Mouse (Mus musculus): Measurements from ENCODE around the gene Tnfrsf9.

Tnfrsf9 gene

GRCm38 (mm10) chr4:150968956-150969355 is 54.6 kb downstream of the Tnfrsf9 start:
- in situ Hi-C loops (cut with MboI; ENCODE audit: unreplicated experiment in 2 of 2): loop anchor here (5.0 to 10.0 kb wide), 5 partner anchors 64 to 883 kb away; no protein-coding TSS in a partner anchor

GRCm38 (mm10) chr4:150973264-150973663 is 58.9 kb downstream of the Tnfrsf9 start:
- in situ Hi-C loops (cut with MboI; ENCODE audit: unreplicated experiment in 2 of 2): no loop called here

DNA sequence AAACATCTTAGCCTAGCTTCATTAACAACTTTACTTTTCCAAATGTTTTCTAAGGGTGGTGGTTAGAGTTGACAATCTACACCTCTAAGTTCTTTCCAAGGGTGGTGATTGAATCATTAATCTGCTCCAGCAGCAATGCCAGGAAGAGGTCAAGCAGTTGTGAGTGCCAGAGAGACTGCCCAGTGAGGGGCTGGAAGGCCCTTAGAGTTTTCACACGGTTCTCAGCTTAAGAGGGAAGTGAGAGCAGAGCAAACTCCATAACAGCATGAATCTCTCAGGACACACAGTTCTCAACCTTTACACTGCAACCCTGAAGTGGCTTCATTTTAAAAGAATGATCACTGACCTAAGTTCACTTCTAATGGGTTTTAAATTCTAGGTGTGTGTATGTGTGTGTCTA is 60.8 kb downstream of the Tnfrsf9 start:
- in situ Hi-C loops (cut with MboI; ENCODE audit: unreplicated experiment in 2 of 2): no loop called here

- in situ Hi-C loops (cut with MboI; ENCODE audit: unreplicated experiment in 2 of 2): no loop called here
Measured at GRCm38 (mm10) chr4:150978156-150978910, 64.0 kb downstream of the Tnfrsf9 start.

- in situ Hi-C loops (cut with MboI; ENCODE audit: unreplicated experiment in 2 of 2): no loop called here
Measured at GRCm38 (mm10) chr4:150979455-150979854, 65.1 kb downstream of the Tnfrsf9 start.

DNA sequence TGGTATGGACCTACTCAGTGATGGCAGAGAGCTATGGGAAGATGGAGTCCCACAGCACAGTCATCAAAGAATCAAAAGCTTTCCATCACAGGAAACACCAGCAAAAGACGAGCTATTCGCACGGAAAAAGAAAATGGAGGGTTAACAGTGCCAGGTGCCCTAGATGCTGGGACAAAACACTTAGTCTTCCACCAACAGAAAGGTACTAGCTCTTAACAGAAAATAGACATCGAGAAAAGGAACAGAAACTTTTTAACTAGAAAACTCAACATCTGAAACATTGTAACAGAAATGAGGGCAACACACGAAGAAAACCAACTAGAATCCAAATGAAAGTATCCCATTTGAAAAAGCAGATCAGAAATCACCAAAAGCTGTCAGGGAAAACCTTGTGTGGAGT is 65.8 kb downstream of the Tnfrsf9 start:
- in situ Hi-C loops (cut with MboI; ENCODE audit: unreplicated experiment in 2 of 2): no loop called here

DNA sequence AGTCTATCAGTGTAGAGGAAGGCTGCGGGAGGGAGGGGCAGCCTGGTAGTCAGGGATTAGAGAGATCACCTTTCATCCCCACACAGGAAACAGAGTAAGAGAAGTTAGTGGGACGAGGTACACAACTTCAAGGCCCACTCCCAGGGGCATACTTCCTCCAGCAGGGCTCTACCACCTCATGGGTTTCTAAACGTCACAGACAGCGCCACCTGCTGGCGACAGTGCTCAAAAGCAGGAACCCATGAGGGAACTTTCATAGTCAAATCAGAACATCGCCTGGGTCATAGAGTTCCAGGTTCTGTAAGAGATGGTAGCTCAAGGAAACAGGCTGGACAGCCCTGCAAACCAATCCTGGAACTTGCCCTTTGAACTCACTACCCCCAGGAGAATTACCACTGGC is 75.8 kb downstream of the Tnfrsf9 start:
- in situ Hi-C loops (cut with MboI; ENCODE audit: unreplicated experiment in 2 of 2): no loop called here
